Mouse (Mus musculus): ENCODE data around the gene Fam187b.

Fam187b gene

DNA sequence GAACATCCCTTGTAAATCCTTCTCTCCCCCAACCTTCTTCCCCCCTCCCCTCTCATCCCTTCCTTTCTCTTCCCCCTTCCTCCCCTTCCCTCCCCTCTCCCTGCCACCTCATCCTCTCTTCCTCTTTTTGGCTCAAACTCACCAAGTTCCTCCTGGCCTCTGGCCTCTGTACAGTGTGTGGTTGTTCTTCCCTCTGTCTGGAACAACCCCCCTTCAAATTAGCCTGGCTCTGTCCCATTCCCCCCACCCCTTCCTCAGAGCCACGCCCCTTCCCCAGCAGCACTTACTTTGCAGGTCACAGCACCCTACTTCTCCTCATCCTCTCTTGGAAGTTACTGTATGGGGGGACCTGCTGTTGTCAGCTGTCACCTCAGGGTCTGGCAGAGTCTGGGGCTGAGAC lies 34.6 kb downstream of the Fam187b start:
- DNase-seq (ENCODE audit: low read depth, low spot score): no peak

DNA sequence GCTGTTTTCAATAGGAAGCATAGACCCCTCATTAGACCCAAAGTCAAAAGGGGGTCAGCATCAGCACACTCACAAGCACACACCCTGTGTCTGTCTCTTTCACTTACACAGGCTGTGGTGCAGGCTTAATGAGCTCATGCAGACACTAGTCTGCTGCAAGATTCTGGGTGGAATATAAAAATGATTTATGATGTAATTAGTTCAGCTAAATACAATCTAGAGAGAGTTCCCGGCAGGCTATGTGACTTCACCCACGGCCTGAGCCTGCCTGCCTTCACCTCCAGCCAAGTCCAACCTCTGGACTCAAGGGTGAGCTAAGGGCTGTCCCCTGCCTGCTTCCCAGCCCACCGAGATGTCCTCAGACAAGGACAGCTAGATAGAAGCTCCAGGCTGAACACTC lies 35.3 kb downstream of the Fam187b start:
- DNase-seq (ENCODE audit: low read depth, low spot score): peak; percentile 10

- DNase-seq (ENCODE audit: low read depth, low spot score): no peak
Measured at GRCm38 (mm10) chr7:31012971-31013370, 39.4 kb downstream of the Fam187b start.

GRCm38 (mm10) chr7:31017104-31017901 lies 43.7 kb downstream of the Fam187b start:
- DNase-seq (ENCODE audit: low read depth, low spot score): peak; percentile 37

GRCm38 (mm10) chr7:31028609-31029008 lies 55.0 kb downstream of the Fam187b start:
- DNase-seq (ENCODE audit: low read depth, low spot score): no peak

DNA sequence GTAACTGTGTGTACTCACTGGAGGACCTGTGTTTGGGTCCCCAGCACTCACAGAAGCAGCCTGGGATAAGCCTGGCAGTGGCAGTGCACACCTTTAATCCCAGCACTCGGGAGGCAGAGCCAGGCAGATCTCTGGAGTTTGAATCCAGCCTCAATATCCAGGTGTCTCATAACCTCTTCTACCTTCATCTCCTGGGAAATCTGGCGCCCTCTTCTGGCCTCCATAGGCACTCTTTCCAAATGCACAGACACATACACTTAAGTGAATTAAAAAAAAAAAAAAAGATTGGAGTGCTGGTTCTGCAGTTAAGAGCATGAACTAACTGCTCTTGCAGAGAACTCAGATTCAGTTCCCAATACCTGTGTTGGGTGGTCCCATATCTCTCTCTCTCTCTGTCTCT lies 57.1 kb downstream of the Fam187b start:
- no peak for DNase-seq (ENCODE audit: low read depth, low spot score)

GRCm38 (mm10) chr7:31031731-31032130 lies 58.1 kb downstream of the Fam187b start:
- DNase-seq (ENCODE audit: low read depth, low spot score): no peak

DNA sequence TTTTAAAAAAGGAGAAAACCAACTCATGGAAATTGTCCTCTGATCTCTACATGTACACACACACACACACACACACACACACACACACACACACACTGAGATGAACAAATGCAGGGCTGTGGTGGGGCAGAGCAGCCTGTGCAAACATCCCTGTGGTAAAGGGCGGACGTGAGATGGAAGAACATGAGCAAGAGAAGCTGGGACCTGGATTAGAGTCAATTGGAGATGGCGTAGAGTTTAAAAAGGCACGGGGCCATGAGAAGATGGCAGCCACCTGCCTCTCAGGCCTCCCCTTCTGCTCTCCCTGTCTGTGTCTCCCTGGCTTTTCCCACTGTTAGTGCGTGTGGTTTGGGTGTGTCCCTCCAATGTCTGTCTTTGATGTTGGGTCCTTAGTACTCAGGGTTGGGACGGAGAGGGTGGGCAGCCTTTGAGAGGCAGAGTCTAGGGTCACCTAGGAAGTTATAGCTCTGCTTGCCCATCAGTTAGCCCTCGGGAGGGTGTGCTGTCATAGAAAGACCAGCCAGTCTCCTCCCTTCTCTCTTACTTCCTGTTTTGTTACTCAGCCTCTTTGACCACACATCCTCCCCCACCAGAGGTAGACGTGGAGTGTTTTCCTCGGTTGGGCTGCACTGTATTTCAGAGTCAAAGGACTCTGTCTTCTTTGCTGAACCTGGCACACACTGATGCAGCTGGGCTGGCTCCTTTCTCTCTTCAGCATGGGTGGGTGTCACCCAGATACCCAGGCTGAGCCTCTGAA lies 60.0 kb downstream of the Fam187b start:
- DNase-seq (ENCODE audit: low read depth, low spot score): no peak

- DNase-seq (ENCODE audit: low read depth, low spot score): no peak
Measured at GRCm38 (mm10) chr7:31034789-31035188, 61.2 kb downstream of the Fam187b start.

DNA sequence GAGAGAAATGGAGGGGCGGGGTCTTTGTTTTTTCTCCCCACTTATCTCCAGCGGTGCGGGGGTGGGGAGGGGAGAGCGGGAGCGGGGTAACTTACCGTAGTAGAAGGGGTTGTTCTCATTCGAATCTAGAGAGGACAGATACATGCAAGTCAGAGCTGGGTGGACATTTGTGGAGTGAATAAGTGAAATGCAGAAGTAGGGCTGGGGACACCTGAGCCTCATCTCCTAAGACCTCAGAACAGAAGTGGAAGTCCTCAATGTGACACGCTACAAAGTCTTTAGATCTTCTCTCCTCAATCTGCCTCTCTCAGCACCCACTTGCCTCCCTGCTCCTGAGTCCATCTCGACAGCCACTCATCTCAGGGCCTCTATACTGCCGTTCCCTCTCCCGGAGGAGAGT lies 61.7 kb downstream of the Fam187b start:
- DNase-seq (ENCODE audit: low read depth, low spot score): no peak

- DNase-seq (ENCODE audit: low read depth, low spot score): no peak
Measured at GRCm38 (mm10) chr7:31036917-31037316, 63.3 kb downstream of the Fam187b start.

- no peak for DNase-seq (ENCODE audit: low read depth, low spot score)
Measured at GRCm38 (mm10) chr7:31037675-31038074, 64.1 kb downstream of the Fam187b start.

DNA sequence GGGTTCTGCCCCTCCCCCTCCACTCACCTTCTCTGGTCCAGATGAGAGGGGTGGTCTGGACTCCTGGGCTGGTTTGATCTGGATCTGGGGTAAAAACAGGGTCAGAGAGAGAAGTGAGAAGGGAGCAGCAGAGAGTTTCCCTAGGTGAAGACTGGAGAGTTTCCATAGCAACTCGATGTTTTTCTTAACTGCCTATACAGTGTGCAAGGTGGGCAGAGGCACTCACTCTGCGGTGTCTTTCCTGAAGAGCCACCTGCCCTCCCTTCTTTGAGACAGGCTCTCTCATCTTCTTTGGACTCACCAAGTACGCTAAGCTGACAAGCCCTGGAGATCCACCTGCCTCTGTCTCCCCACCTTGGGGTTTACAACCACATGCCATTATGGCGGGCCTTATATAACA lies 65.4 kb downstream of the Fam187b start:
- no peak for DNase-seq (ENCODE audit: low read depth, low spot score)
